Comparison of ENCODE assay signal across 8 mouse cellular contexts in the genomic region with DNA sequence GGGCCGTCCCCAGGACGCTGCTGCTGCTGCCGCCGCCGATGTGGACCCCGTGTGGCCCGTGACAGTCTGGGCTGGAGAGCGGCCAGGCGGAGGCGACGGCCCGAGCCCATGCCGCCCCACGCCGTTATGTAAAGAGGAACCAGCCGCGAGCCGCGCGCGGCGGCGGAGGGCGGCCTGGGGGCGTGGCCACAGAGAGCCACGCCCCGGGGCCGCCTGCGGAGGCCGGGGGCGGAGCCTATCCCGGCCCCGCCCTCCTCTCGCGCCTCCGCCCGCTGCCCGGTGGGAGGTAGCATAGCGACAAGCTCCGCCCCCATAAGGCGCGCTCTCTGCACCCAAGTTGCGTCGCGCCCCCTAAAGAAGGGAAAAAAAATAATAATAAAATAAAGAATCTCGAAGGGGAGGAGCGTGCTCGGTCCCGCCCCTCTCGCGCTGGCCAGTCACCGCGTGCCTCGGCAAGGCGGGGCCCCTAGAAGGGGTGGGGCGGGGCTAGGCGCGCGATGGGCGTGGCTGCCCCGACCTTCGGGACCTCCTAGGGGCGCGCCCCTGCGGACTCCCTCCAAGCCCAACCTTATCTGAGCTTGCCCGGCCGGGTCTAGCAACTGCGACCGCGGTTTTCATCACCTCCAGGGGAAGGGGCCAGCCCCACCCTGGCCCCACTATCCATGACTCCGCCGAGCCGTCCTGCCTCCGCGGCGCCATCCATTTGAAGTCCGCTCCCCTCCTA. TPM values are rescaled to one million over a fixed set of nuclear protein-coding genes. Genes with fewer than 3 reads are reported as not detected.
A peak's percentile ranks its signal among the peaks of the same experiment; 100 is the strongest.
DNase-seq lines count a peak whose midpoint lies in the region; ATAC-seq lines count a peak whose summit lies in the region.

No protein-coding gene starts in this region.

- no peaks in the 10 kb centered on the region for H3K36me3 ChIP-seq in embryonic facial prominence, embryonic 14.5 days (ENCODE audit: control insufficient read depth, insufficient read depth, low read length)

- peak overlapping the region; percentile 81 for H3K4me3 ChIP-seq in embryonic facial prominence, embryonic 14.5 days (ENCODE audit: low read depth, low read length)

- 0 out of 2 replicates have a peak, but pooled peaks cover 7% of the 10 kb centered on the region for H3K27me3 ChIP-seq in embryonic facial prominence, embryonic 14.5 days (replicated peaks; ENCODE audit: control insufficient read depth, insufficient read depth, low read length)

- ATAC-seq in embryonic facial prominence, embryonic 14.5 days (ENCODE audit: low read depth) = peak; percentile 77

- H3K9me3 ChIP-seq in embryonic facial prominence, embryonic 14.5 days (ENCODE audit: control insufficient read depth, low read length) = no peaks in the 10 kb centered on the region

- H3K27ac ChIP-seq in embryonic facial prominence, embryonic 14.5 days (replicated peaks; ENCODE audit: low read depth, low read length) = peak overlapping the region; percentile 72

- peak overlapping the region; percentile 79 for H3K9ac ChIP-seq in embryonic facial prominence, embryonic 14.5 days (ENCODE audit: low read depth, low read length)

- under 1% methylated on average over 41 of the region's 77 CpGs for WGBS in embryonic facial prominence, embryonic 14.5 days

- peaks cover 37% of the 10 kb centered on the region for H3K4me1 ChIP-seq in embryonic facial prominence, embryonic 14.5 days (ENCODE audit: control insufficient read depth, insufficient read depth, low read length)

- H3K4me2 ChIP-seq in embryonic facial prominence, embryonic 14.5 days (ENCODE audit: low read depth, low read length) = peak overlapping the region; percentile 91

- DNase-seq in A20 (ENCODE audit: low read depth, low spot score) = peak; percentile 98
- DNase-seq in adrenal gland, postnatal 4 days (ENCODE audit: low spot score in 2 of 2) = peak; percentile 76 to 80
- DNase-seq in embryonic facial prominence, embryonic 14.5 days (ENCODE audit: low spot score) = peak; percentile 95
- peak; percentile 92 for DNase-seq in heart, adult 8-10 months (ENCODE audit: low spot score)
- peak; percentile 96 for DNase-seq in kidney, adult 9 months
- DNase-seq in liver = peak; percentile 95
- DNase-seq in monocyte, adult 2 months (ENCODE audit: low read depth in 1 of 2, low spot score in 2 of 2) = peak; percentile 83 to 94
- DNase-seq in spleen, postnatal 14 days (ENCODE audit: low spot score in 2 of 2) = peak; percentile 89 to 90

RNA-seq across cellular contexts. Expression of a gene that starts 0.6 kb away (rescaled TPM):
- 10 to 100 TPM; 49.7 to 54.1 TPM for total RNA-seq in adrenal gland, postnatal 4 days (2021)
- 17.8 and 18.3 TPM in 2 replicates for polyA plus RNA-seq in embryonic facial prominence, embryonic 14.5 days (2014; fragmentation: Nextera tagmentation; extraction: Ambion mirVana)
- 10 to 100 TPM; 19.2 to 23.0 (median 22.3) TPM for total RNA-seq in heart, adult 8-10 months (2022)

RNA-seq across cellular contexts. Expression of a gene that starts 11.9 kb away (rescaled TPM):
- 10 to 100 TPM; 12.8 to 13.6 TPM for total RNA-seq in adrenal gland, postnatal 4 days (2021)
- 18.8 and 20.3 TPM in 2 replicates for polyA plus RNA-seq in embryonic facial prominence, embryonic 14.5 days (2014; fragmentation: Nextera tagmentation; extraction: Ambion mirVana)
- 10 to 100 TPM in 1 of 4 experiments, 1 to 10 TPM in 3; 8.6 to 10.1 (median 9.1) TPM for total RNA-seq in heart, adult 8-10 months (2022)

Comparison
In these comparisons a context has a peak if more than half of its experiments do, and no peak if none do; other contexts are left out.
1. Peak in every context shown above with its lines: DNase-seq, ATAC-seq, H3K4me3 ChIP-seq and H3K27ac ChIP-seq.